Mouse (Mus musculus): ENCODE results near the gene Ttc27.
A peak's percentile ranks its signal among the peaks of the same experiment; 100 is the strongest.
"Not testable (repeated sequence)": the region's sequence is repeated elsewhere in the genome, so short reads cannot be mapped to it uniquely, and the experiment has no call there.

The Ttc27 gene

GRCm38 (mm10) chr17:74717618-74718151 is at the start of gene Ttc27:
Ttc27 (plus strand) TSS chr17:74717732.
- DNase-seq: peak; percentile 99

GRCm38 (mm10) chr17:74668010-74668409 is 49.5 kb upstream of the Ttc27 start:
- DNase-seq: no peak

DNA sequence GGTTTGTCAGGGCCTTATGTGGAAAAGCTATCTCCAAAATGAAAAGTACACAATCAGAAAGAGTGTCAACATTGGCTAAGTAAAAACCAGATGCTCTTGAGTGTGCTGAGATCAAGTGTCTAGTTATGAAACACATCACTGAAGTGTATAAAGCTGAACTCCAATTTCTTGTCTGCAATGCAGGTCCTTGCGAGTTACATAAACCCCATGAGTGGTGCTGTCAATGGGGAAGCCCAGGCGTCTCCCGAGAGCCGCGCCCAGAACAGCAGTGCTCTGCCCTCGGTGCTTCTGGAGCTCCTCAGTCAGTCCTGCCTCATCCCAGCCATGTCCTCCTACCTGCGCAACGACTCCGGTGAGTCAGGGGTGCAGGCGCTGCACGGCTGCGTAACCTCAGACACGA is 47.5 kb upstream of the Ttc27 start:
- no peak for DNase-seq

DNA sequence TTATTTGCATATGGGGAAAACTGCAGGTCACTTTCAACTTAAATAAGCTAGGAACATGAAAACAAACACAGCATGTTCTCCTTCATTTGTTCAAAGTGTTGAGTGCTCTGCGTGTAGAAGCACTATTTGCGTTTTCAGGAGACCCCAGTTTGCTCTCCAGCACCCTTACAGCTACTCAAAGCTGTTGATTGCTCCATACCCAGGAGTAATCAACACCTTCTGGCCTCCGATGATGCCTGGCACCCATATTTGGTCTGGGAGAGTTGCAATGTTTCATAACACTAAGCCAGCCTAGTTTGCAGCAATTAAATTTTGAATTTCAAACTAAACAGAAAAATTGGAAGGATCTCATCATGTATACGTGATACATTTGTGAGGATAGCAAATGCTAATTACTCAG is 45.1 kb upstream of the Ttc27 start:
- DNase-seq: no peak

DNA sequence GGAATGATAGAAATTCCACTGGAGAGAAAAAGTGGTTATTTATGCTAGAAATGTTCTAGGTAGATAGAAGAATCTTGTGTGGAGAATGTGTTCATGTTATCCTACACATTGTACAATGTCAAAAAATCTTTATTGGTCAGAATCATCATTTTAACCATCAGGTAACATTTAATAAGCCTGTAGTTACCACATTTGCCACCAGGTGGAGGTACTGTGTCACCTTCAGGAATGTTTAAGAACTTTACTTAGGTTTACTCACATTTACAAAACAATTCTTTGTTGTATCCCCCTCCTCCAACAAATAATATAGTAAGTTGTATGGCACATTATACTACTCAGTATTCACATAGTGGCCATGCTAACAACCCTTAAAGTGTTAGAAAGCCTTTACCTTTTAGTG is 44.3 kb upstream of the Ttc27 start:
- peak; percentile 57 for DNase-seq

DNA sequence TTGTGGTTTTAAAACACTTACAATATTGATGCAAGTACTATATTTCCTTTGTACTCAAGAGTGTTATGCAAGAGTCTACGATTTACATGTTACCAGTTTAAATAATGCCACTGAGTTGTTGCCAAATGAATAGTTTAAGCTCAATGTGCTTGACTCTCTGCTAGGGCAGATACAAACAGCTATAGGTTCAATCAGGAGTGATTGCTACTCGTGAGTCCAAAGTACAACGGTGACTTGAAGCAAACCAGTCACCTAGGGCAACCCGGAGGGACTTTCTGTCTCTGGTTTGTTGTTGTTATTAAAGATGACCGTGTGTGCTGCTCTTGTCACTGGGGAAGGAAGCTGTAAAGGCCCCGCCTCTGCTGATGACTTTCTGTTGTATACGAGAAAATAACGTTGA is 39.5 kb upstream of the Ttc27 start:
- DNase-seq: no peak

- no peak for DNase-seq
These were observed 32.6 kb upstream of the Ttc27 start for GRCm38 (mm10) chr17:74684927-74685326.

- DNase-seq: no peak
These were observed 29.0 kb upstream of the Ttc27 start for GRCm38 (mm10) chr17:74688555-74688954.

- DNase-seq: no peak
These were observed 28.1 kb upstream of the Ttc27 start for GRCm38 (mm10) chr17:74689406-74689805.

DNA sequence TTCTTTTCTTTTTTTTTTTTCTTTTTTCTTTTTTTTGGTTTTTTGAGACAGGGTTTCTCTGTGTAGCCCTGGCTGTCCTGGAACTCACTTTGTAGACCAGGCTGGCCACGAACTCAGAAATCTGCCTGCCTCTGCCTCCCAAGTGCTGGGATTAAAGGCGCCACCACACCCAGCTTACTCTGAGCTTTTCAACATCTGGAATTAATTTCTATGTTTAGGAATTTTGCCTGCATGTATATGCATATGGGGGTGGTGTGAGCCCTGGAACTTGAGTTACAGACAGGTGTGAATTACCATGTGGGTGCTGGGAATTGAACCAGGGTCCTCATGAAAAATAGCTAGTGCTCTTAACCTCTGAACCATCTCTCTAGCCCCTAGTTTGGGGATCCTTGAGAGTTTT is 15.9 kb upstream of the Ttc27 start:
- not testable (repeated sequence) for DNase-seq

- DNase-seq: no peak
These were observed 12.1 kb upstream of the Ttc27 start for GRCm38 (mm10) chr17:74705480-74705879.

GRCm38 (mm10) chr17:74706593-74706992 is 10.9 kb upstream of the Ttc27 start:
- DNase-seq: no peak

- DNase-seq: no peak
These were observed 9.8 kb upstream of the Ttc27 start for GRCm38 (mm10) chr17:74707637-74708152.

DNA sequence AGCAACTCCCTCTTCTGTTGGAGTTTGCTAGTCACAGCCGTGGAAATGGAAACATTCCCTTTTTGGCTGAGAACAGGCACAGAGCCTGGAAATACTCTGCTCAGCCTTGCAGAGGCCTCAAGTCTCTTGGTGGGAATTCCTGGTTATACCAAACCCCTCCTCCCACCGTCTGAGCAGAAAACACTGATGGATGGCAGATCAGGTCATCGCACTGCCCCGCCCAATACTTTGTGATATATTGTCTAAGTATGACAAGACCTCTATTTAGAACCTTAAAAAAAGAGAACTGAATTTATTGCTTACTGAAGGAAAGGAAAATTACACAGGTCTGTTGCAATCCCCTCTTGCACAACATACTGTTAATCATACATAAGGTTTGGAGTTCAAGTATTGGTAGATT is 6.8 kb upstream of the Ttc27 start:
- no peak for DNase-seq

GRCm38 (mm10) chr17:74711627-74712026 is 5.9 kb upstream of the Ttc27 start:
- DNase-seq: no peak

- DNase-seq: no peak
These were observed 2.4 kb upstream of the Ttc27 start for GRCm38 (mm10) chr17:74715128-74715527.

GRCm38 (mm10) chr17:74715724-74716123 is 1.8 kb upstream of the Ttc27 start:
- no peak for DNase-seq

GRCm38 (mm10) chr17:74716643-74717042 is 889 bp upstream of the Ttc27 start:
- DNase-seq: no peak

DNA sequence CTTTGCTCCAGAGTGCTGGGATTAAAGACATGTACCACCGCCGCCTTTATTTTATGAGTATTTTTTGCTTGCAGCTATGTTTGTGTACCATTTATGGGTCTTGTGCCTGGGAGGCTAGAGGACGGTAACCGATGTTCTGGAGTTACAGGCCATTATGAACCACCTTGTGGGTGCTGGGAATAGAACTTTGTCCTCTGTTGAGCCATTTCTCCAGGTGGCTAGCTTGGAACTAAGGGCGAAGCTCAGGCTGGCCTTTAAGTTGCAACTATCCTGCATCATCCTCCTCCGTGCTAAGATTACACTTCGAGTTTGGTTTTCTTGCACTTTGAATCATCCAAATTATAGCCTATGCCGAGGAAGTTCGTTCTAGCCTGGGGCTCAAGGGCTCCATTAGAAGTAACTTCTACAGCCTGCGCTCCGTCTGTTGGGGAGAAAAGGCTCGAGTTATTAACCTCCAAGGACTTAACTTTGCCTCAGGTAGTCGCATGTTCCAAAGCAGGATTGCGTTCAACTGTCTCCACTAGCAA is 378 bp upstream of the Ttc27 start:
- DNase-seq: no peak

- DNase-seq: peak; percentile 34
These were observed 15.3 kb downstream of the Ttc27 start for GRCm38 (mm10) chr17:74732872-74733271.

DNA sequence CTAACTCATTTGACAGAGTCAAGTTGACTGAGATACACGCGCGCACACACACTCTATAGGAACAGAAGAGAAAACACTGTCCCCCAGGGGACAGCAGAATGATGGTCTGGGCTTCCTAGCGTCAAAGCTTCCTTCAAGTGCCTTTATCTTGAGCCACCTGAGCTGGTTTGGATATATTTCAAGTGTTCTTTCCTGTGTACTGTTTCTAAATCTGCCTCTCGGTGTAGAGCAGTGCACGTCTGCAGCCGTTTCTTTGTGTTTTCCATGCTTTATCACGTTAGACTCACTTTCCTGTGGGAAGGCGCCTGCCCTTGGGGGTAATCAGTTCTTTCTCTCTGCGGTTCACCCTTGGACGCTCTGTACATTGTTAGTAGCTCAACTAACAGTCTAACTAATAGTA is 17.9 kb downstream of the Ttc27 start:
- DNase-seq: no peak

DNA sequence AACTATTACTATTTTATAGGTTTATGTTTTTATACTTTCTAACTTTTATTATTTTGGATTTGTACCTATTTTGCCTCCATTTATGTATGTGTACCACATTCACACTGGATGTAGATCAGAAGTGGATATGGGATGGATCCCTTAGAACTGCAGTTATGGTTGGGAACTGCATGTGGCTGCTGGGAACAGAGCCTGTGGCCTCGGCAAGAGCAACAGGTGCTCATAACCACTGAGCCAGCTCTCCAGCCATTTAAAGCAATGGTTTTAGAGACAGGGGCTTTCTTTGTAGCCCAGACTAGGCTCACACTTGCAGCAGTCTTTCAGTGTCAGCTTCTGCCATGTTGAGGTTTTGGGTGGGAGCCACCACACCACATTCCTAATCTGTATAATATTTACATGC is 32.1 kb downstream of the Ttc27 start:
- no peak for DNase-seq

DNA sequence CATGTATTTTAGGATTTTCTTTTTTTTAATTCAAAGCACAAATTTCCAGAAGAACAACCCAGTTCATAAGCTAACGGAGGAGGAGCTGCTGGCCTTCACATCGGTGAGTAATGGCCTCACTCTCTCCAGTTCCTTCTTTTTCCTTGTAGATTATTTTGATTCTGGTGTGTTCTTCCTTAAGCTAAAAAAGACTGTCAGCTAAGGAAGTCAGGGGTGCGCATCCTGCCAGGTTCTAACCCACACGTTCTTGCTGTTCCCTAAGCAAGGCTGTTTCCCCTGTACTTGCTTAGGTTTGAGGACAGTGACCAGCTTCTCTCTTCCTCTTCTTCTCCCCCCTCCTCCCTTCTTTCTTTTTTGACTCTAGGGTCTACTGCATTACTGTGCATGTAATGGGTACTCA is 33.5 kb downstream of the Ttc27 start:
- DNase-seq: no peak

- DNase-seq: no peak
These were observed 35.5 kb downstream of the Ttc27 start for GRCm38 (mm10) chr17:74752906-74753627.
